Mouse (Mus musculus) myocyte (in vitro differentiated cells): ENCODE data around the gene Slc16a7. TPM values are rescaled to one million over a fixed set of nuclear protein-coding genes. Genes with fewer than 3 reads are reported as not detected.

Experiments used
- H3K27me3 ChIP-seq: one replicate; pipeline ENCODE4 v1.6.1; 2011; ENCODE audit not compliant: control insufficient read depth, insufficient read depth, insufficient read length
- H3K36me3 ChIP-seq: one replicate; pipeline ENCODE4 v1.6.1; 2011; ENCODE audit not compliant: control insufficient read depth, insufficient read depth
- H3K4me2 ChIP-seq: one replicate; pipeline ENCODE4 v1.6.1; 2011; ENCODE audit warnings: low read depth, control low read depth
- H3K4me3 ChIP-seq: one replicate; pipeline ENCODE4 v1.5.1; 2011; ENCODE audit warnings: mild to moderate bottlenecking, control low read depth, moderate library complexity
- H3K79me2 ChIP-seq: one replicate; pipeline ENCODE4 v1.6.1; 2011; ENCODE audit not compliant: control insufficient read depth, insufficient read depth
- H3ac ChIP-seq: one replicate; pipeline ENCODE4 v1.6.1; 2011; ENCODE audit not compliant: control insufficient read depth, insufficient read length
- CEBPB ChIP-seq: IDR thresholded peaks from 2 replicates; pipeline ENCODE4 v1.6.1; 2011; ENCODE audit warnings: mild to moderate bottlenecking, moderate library complexity; ENCODE audit not compliant: poor library complexity, insufficient read depth, severe bottlenecking
- E2F4 ChIP-seq: IDR thresholded peaks from one replicate; pipeline ENCODE4 v1.6.1; 2011; ENCODE audit warnings: mild to moderate bottlenecking, control low read depth, moderate library complexity; ENCODE audit not compliant: insufficient read depth
- MAX ChIP-seq: IDR thresholded peaks from one replicate; pipeline ENCODE4 v1.6.1; 2011; ENCODE audit warnings: low read depth, mild to moderate bottlenecking, control low read depth
- MYOD1 ChIP-seq, 3 experiments: IDR thresholded peaks; one replicate each; pipeline ENCODE4 v1.6.1; 2011; ENCODE audit warnings: control low read depth in 2 of 3, low read depth in 2 of 3, mild to moderate bottlenecking in 2 of 3, moderate library complexity in 1 of 3; ENCODE audit not compliant: insufficient read length in 2 of 3, control insufficient read depth in 1 of 3
- MYOG ChIP-seq, 3 experiments: IDR thresholded peaks; one replicate each; pipeline ENCODE4 v1.6.1; 2011; ENCODE audit warnings: control low read depth in 2 of 3, low read depth in 2 of 3, mild to moderate bottlenecking in 2 of 3; ENCODE audit not compliant: insufficient read length in 2 of 3, control insufficient read depth in 1 of 3, insufficient read depth in 1 of 3
- POLR2A ChIP-seq: IDR thresholded peaks from one replicate; pipeline ENCODE4 v1.6.1; 2011; ENCODE audit warnings: low read depth, mild to moderate bottlenecking, control low read depth, moderate library complexity; ENCODE audit not compliant: insufficient read length
- POLR2AphosphoS2 ChIP-seq: IDR thresholded peaks from one replicate; pipeline ENCODE4 v1.6.1; 2011; ENCODE audit warnings: low read depth, control low read depth; ENCODE audit not compliant: insufficient read length
- REST ChIP-seq: IDR thresholded peaks from one replicate; pipeline ENCODE4 v1.6.1; 2011; ENCODE audit warnings: mild to moderate bottlenecking, control low read depth, moderate library complexity; ENCODE audit not compliant: insufficient read depth, insufficient read length
- SRF ChIP-seq: IDR thresholded peaks from one replicate; pipeline ENCODE4 v1.6.1; 2011; ENCODE audit warnings: low read depth; ENCODE audit not compliant: control insufficient read depth, insufficient read length
- TCF12 ChIP-seq: IDR thresholded peaks from one replicate; pipeline ENCODE4 v1.6.1; 2011; ENCODE audit warnings: mild to moderate bottlenecking, control low read depth; ENCODE audit not compliant: poor library complexity, insufficient read depth, severe bottlenecking
- TCF3 ChIP-seq: IDR thresholded peaks from one replicate; pipeline ENCODE4 v1.6.1; 2011; ENCODE audit warnings: low read depth, control low read depth; ENCODE audit not compliant: insufficient read length
- USF1 ChIP-seq: IDR thresholded peaks from one replicate; pipeline ENCODE4 v1.6.1; 2011; ENCODE audit warnings: low read depth, mild to moderate bottlenecking, control low read depth, moderate library complexity
- polyA plus RNA-seq: library from polyadenylated mRNA; unstranded; fragments of >200 nt; fragmentation: generic; extraction: Trizol; gene quantifications from one replicate; pipeline ENCODE4 v1.2.1, GENCODE M21; 2012; ENCODE audit warnings: missing spikeins

Slc16a7 gene
- polyA plus RNA-seq, 1 experiment = not detected

DNA sequence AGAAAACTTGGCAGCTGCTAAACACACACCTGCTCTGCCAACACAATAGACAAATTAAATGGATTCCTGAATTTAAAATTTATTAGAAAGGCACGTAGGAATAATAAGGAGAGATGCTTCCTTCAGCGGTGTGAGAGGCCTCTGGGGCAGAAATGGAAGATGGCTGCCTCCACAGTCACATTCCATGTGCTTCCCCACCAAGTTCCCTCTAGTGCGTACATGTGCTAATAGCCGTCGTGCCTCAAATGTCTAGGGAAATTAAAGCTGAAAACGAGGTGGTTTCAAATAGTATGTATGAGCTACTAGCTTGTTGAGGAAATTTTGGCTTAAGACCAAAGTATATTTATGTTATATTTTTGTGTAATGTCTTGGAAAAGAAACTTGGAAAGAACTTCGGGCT, 36.5 kb downstream of the Slc16a7 start:
- no peaks in the 10 kb centered on the region for H3K27me3 ChIP-seq
- TF ChIP-seq MAX = no peak
- TF ChIP-seq POLR2A = no peak
- no peak for TF ChIP-seq MYOD1 (IDR thresholded peaks at IDR 0.05; ENCODE audit: control insufficient read depth in 1 of 3, insufficient read length in 2 of 3, low read depth in 2 of 3)
- no peak for TF ChIP-seq POLR2AphosphoS2
- TF ChIP-seq E2F4 = no peak
- TF ChIP-seq TCF3 = no peak
- no peak for TF ChIP-seq CEBPB
- no peak for TF ChIP-seq MYOG (IDR thresholded peaks at IDR 0.05; ENCODE audit: control insufficient read depth in 1 of 3, insufficient read depth in 1 of 3, insufficient read length in 2 of 3, low read depth in 2 of 3)
- TF ChIP-seq REST = no peak
- no peak for TF ChIP-seq USF1
- no peak for TF ChIP-seq TCF12
- no peak for TF ChIP-seq SRF
- H3K36me3 ChIP-seq = no peaks in the 10 kb centered on the region
- H3K4me2 ChIP-seq = no peak overlapping the region
- H3K79me2 ChIP-seq = no peaks in the 10 kb centered on the region
- H3ac ChIP-seq = no peak overlapping the region
- no peak overlapping the region for H3K4me3 ChIP-seq

- H3K27me3 ChIP-seq = no peaks in the 10 kb centered on the region
- no peak overlapping the region for H3K4me2 ChIP-seq
- TF ChIP-seq POLR2A (no peak), MYOG (IDR thresholded peaks at IDR 0.05; ENCODE audit: control insufficient read depth in 1 of 3, insufficient read depth in 1 of 3, insufficient read length in 2 of 3, low read depth in 2 of 3) (no peak), TCF12 (no peak), MYOD1 (IDR thresholded peaks at IDR 0.05; ENCODE audit: control insufficient read depth in 1 of 3, insufficient read length in 2 of 3, low read depth in 2 of 3) (no peak), E2F4 (no peak), MAX (no peak), CEBPB (no peak), REST (no peak), USF1 (no peak), POLR2AphosphoS2 (no peak), SRF (no peak), TCF3 (no peak)
- H3K36me3 ChIP-seq = no peaks in the 10 kb centered on the region
- no peaks in the 10 kb centered on the region for H3K79me2 ChIP-seq
- no peak overlapping the region for H3ac ChIP-seq
- H3K4me3 ChIP-seq = no peak overlapping the region
Observed at GRCm38 (mm10) chr10:125348171-125348570, 41.1 kb downstream of the Slc16a7 start.

DNA sequence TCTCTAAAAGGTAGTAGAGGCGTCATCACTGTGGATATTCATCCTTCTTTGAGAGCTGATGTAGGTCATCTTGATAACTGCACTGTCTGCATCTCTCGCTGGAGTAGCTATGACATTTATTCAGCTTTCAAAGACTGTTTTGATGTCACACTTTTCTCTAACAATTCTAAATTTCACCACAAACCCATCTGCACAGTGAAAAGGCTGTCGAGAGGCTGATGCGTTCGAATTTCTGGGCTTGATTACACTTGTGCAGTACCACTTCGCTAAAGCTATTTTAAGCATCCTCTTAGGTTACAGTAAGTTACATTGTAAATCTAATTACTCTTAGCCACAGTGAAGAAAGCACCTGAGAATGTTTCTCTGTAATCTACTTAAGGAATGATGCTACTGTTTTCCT, 42.1 kb downstream of the Slc16a7 start:
- no peaks in the 10 kb centered on the region for H3K79me2 ChIP-seq

GRCm38 (mm10) chr10:125346364-125346763, 42.9 kb downstream of the Slc16a7 start:
- no peaks in the 10 kb centered on the region for H3K27me3 ChIP-seq
- H3ac ChIP-seq = no peak overlapping the region
- H3K79me2 ChIP-seq = no peaks in the 10 kb centered on the region
- H3K4me3 ChIP-seq = no peak overlapping the region
- no peak overlapping the region for H3K4me2 ChIP-seq
- TF ChIP-seq E2F4 = no peak
- no peak for TF ChIP-seq TCF12
- no peak for TF ChIP-seq USF1
- TF ChIP-seq MYOG (IDR thresholded peaks at IDR 0.05; ENCODE audit: control insufficient read depth in 1 of 3, insufficient read depth in 1 of 3, insufficient read length in 2 of 3, low read depth in 2 of 3) = no peak
- TF ChIP-seq CEBPB = no peak
- TF ChIP-seq POLR2A = no peak
- no peak for TF ChIP-seq MYOD1 (IDR thresholded peaks at IDR 0.05; ENCODE audit: control insufficient read depth in 1 of 3, insufficient read length in 2 of 3, low read depth in 2 of 3)
- no peak for TF ChIP-seq REST
- no peak for TF ChIP-seq TCF3
- H3K36me3 ChIP-seq = no peaks in the 10 kb centered on the region

More for the DNA sequence above, 42.1 kb downstream of the Slc16a7 start:
- Histone ChIP-seq H3ac (no peak overlapping the region), H3K36me3 (no peaks in the 10 kb centered on the region), H3K27me3 (no peaks in the 10 kb centered on the region), H3K4me2 (no peak overlapping the region), H3K4me3 (no peak overlapping the region)
- TF ChIP-seq POLR2AphosphoS2 (no peak), MYOG (IDR thresholded peaks at IDR 0.05; ENCODE audit: control insufficient read depth in 1 of 3, insufficient read depth in 1 of 3, insufficient read length in 2 of 3, low read depth in 2 of 3) (no peak), TCF12 (no peak), REST (no peak), USF1 (no peak), CEBPB (no peak), E2F4 (no peak), SRF (no peak), MAX (no peak)

- H3ac ChIP-seq = no peak overlapping the region
- TF ChIP-seq SRF = no peak
- TF ChIP-seq TCF3 = no peak
- TF ChIP-seq MAX = no peak
Observed at GRCm38 (mm10) chr10:125345583-125345982, 43.7 kb downstream of the Slc16a7 start.

More at GRCm38 (mm10) chr10:125345583-125345982, 43.7 kb downstream of the Slc16a7 start:
- H3K36me3 ChIP-seq = no peaks in the 10 kb centered on the region
- H3K79me2 ChIP-seq = no peaks in the 10 kb centered on the region
- no peak overlapping the region for H3K4me3 ChIP-seq
- no peaks in the 10 kb centered on the region for H3K27me3 ChIP-seq
- no peak overlapping the region for H3K4me2 ChIP-seq
